Mouse (Mus musculus) adrenal gland, postnatal 4 days (tissue): Measurements from ENCODE around the gene Ramp3. TPM values are rescaled to one million over a fixed set of nuclear protein-coding genes. Genes with fewer than 3 reads are reported as not detected.

Experiments
- DNase-seq, 2 experiments: peaks; one replicate each; pipeline ENCODE4 v3.0.0; 2021 to 2022; ENCODE audit warnings: low spot score in 2 of 2, mixed read lengths in 2 of 2
- total RNA-seq, 2 experiments: library from RNA; stranded (reverse); gene quantifications; 2 replicates each; pipeline ENCODE4 v1.2.3; 2021

Ramp3 gene
- total RNA-seq, 2 experiments from 2014 or later: 14.3 to 14.8 TPM

DNA sequence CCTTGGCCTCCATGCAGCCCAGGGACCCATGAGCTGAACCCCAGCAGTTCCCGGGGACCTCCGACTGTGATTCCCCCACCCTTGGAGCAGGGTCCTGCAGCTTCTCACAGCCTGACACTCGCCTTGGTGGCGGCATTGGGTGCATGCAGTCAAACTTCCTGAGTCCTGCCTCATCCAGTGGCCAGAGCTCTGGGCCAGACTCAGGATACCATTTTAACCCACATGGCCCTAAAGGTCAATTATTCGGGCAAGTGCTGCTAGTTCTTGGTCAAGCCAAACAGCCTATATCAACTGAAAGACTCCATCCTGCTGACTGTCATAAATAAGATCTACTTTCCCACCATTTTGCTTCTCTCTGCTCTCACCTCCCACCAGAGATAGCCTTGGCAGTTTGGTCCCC, 62.4 kb downstream of the Ramp3 start:
- DNase-seq: no peak

GRCm38 (mm10) chr11:6726921-6727320, 68.6 kb downstream of the Ramp3 start:
- no peak for DNase-seq

Other genes starting within 250 kb of the Ramp3 start
- gene Ppia, start 243.1 kb upstream of the Ramp3 start, total RNA-seq: 1,000 to 10,000 TPM; 1,693 to 1,728 TPM
- 100 to 1,000 TPM; 105 to 130 TPM for gene H2afv, start 214.1 kb upstream of the Ramp3 start, total RNA-seq
- gene Purb, start 182.6 kb upstream of the Ramp3 start, total RNA-seq: 10 to 100 TPM; 72.9 to 77.4 TPM
- gene Myo1g, start 137.6 kb upstream of the Ramp3 start, total RNA-seq: 1 to 10 TPM; 3.1 to 4.8 TPM
- 10 to 100 TPM; 40.1 to 40.9 TPM for gene Ccm2, start 111.6 kb upstream of the Ramp3 start, total RNA-seq
- 10 to 100 TPM in 1 of 2 experiments, 1 to 10 TPM in 1; 4.7 to 12.6 TPM for gene Nacad, start 52.5 kb upstream of the Ramp3 start, total RNA-seq
- 10 to 100 TPM; 70.9 to 81.6 TPM for gene Tbrg4, start 32.5 kb upstream of the Ramp3 start, total RNA-seq
- gene Wap, start 19.9 kb upstream of the Ramp3 start, total RNA-seq: not detected
- not detected for gene Gm11983, start 179.1 kb downstream of the Ramp3 start, total RNA-seq